Mouse (Mus musculus) C2C12 (cell line): ENCODE data around the gene Gm9999. TPM values are rescaled to one million over a fixed set of nuclear protein-coding genes. Genes with fewer than 3 reads are reported as not detected.
"Not testable (repeated sequence)": the region's sequence is repeated elsewhere in the genome, so short reads cannot be mapped to it uniquely, and the experiment has no call there.

Source experiments
- H3K27me3 ChIP-seq: one replicate; pipeline ENCODE4 v1.6.1; 2011; ENCODE audit not compliant: control insufficient read depth, insufficient read depth, insufficient read length
- H3K36me3 ChIP-seq: one replicate; pipeline ENCODE4 v1.6.1; 2011; ENCODE audit not compliant: control insufficient read depth, insufficient read depth
- H3K4me3 ChIP-seq: one replicate; pipeline ENCODE4 v1.5.1; 2011; ENCODE audit warnings: mild to moderate bottlenecking, control low read depth; ENCODE audit not compliant: poor library complexity, insufficient read depth, severe bottlenecking
- H3K79me2 ChIP-seq: one replicate; pipeline ENCODE4 v1.6.1; 2011; ENCODE audit not compliant: control insufficient read depth, insufficient read depth
- H3K79me3 ChIP-seq: one replicate; pipeline ENCODE4 v1.6.1; 2011; ENCODE audit warnings: low read depth, control low read depth
- H3ac ChIP-seq: one replicate; pipeline ENCODE3; 2011; ENCODE audit warnings: low read depth; ENCODE audit not compliant: control insufficient read depth, insufficient read length
- CEBPB ChIP-seq: IDR thresholded peaks from one replicate; pipeline ENCODE4 v1.6.1; 2011; ENCODE audit warnings: low read depth, mild to moderate bottlenecking, control low read depth, moderate library complexity
- CTCF ChIP-seq: IDR thresholded peaks from one replicate; pipeline ENCODE4 v1.5.1; 2011; ENCODE audit not compliant: control insufficient read depth, insufficient read depth, insufficient read length
- FOSL1 ChIP-seq: IDR thresholded peaks from one replicate; pipeline ENCODE4 v1.8.0; 2011; ENCODE audit warnings: mild to moderate bottlenecking, low read length; ENCODE audit not compliant: poor library complexity, insufficient read depth, severe bottlenecking
- MAX ChIP-seq: IDR thresholded peaks from one replicate; pipeline ENCODE4 v1.6.1; 2011; ENCODE audit warnings: mild to moderate bottlenecking, control low read depth
- MYOD1 ChIP-seq: IDR thresholded peaks from one replicate; pipeline ENCODE4 v1.6.1; 2011; ENCODE audit warnings: low read depth; ENCODE audit not compliant: control insufficient read depth, insufficient read length
- MYOG ChIP-seq: IDR thresholded peaks from one replicate; pipeline ENCODE4 v1.6.1; 2011; ENCODE audit not compliant: control insufficient read depth, insufficient read length; ENCODE audit errors: extremely low read depth
- USF1 ChIP-seq: IDR thresholded peaks from one replicate; pipeline ENCODE4 v1.6.1; 2011; ENCODE audit warnings: low read depth, mild to moderate bottlenecking, control low read depth, moderate library complexity
- polyA plus RNA-seq: library from polyadenylated mRNA; unstranded; fragments of >200 nt; fragmentation: generic; extraction: Trizol; gene quantifications from one replicate; pipeline ENCODE4 v1.2.1, GENCODE M21; 2012; ENCODE audit warnings: missing spikeins

Gene Gm9999
- polyA plus RNA-seq, 1 experiment: not detected

DNA sequence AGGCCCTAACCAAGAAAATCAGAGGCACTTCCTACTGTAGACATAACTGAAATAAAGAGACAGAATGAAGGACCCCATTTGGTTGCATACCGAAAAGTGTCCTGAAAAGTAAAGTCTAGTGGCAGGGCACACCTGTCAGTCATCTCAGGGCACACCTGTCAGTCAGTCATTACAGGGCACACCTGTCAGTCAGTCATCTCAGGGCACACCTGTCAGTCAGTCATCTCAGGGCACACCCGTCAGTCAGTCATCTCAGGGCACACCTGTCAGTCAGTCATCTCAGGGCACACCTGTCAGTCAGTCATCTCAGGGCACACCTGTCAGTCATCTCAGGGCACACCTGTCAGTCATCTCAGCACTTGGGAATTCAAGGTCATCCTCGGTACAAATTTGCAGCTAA lies 43.5 kb downstream of the Gm9999 start:
- H3K79me2 ChIP-seq, H3K79me3 ChIP-seq, H3K27me3 ChIP-seq, H3K4me3 ChIP-seq, H3K36me3 ChIP-seq, H3ac ChIP-seq: not testable (repeated sequence)
- TF ChIP-seq MYOD1: peak; percentile 75

DNA sequence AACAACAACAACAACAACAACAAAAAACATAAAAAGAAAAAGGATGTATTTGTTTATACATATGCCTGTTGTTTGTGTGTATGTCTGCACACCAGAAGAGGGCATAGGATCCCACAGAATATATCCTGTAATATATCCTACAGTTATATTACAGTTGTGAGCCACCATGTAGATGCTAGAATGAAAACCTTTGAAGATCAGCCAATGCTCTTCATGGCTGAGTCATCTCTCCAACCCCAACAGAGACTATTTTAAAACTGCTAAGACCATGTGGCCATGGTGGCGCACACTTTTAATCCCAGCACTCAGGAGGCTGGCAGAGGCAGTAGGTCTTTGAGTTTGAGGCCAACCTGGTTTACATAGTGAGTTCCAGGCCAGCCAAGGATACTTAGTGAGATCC lies 44.1 kb downstream of the Gm9999 start:
- H3K79me2 ChIP-seq: no peaks in the 10 kb centered on the region
- no peak overlapping the region for H3ac ChIP-seq
- TF ChIP-seq USF1: peak; percentile 11
- no peak for TF ChIP-seq CTCF
- no peak for TF ChIP-seq CEBPB
- TF ChIP-seq MAX: no peak
- no peaks in the 10 kb centered on the region for H3K27me3 ChIP-seq
- no peaks in the 10 kb centered on the region for H3K79me3 ChIP-seq
- no peak overlapping the region for H3K4me3 ChIP-seq
- H3K36me3 ChIP-seq: no peaks in the 10 kb centered on the region

DNA sequence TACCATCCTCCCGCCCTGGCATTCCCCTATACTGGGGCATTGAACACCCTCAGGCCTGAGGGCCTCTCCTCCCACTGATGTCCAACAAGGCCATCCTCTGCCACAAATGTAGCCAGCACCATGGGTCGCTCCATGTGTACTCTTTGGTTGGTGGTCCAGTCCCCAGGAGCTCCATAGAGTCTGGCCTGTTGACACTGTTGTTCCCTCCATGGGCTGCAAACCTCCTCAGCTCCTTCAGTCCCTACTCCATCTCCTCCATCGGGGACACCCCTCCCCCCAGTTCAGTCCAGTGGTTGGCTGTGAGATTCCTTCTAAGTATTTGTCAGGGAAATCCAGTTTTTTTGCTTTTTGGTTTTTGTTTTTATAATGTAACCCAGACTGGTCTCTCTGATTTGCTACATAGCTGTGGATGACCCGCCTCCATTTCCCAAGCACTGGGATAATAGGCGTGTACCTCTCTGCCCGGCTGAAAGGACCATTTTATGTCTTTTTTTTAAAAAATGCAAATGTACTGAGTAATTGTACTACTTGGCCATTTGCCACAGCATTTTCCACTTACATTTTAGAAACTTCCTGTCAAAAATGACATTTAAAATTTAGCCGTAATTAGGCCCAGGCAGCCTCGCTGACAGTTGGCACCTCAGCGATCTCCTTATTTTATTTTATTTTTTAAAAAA lies 47.3 kb downstream of the Gm9999 start:
- TF ChIP-seq MYOD1: no peak
- no peak for TF ChIP-seq CEBPB
- no peak for TF ChIP-seq FOSL1
- no peak for TF ChIP-seq MAX
- no peak for TF ChIP-seq USF1
- TF ChIP-seq MYOG: no peak
- no peak for TF ChIP-seq CTCF

DNA sequence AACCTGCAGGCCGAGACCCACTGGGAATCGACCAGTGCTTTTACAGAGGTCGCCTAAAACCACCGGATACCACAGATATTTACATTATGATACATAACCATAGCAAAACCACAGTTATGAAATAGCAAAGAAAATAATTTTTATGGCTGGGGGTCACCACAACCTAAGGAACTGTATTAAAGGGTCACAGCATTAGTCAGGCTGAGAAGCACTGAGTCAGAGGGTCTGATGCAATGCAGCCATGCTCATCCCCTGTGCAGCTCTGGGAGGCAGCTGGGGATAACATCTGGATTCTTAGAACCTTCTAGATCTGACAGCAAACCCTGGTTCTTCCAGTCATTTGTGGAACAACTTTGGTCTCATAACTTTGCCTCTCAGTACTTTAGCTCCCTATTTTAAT lies 48.0 kb downstream of the Gm9999 start:
- TF ChIP-seq MAX (no peak), USF1 (no peak), CEBPB (peak; percentile 99), MYOG (no peak), FOSL1 (peak; percentile 95), MYOD1 (peak; percentile 68), CTCF (no peak)
- Histone ChIP-seq H3K27me3 (no peaks in the 10 kb centered on the region), H3K79me3 (no peaks in the 10 kb centered on the region)

More for the DNA sequence above, 47.3 kb downstream of the Gm9999 start:
- no peaks in the 10 kb centered on the region for H3K27me3 ChIP-seq
- H3K36me3 ChIP-seq: no peaks in the 10 kb centered on the region
- H3K4me3 ChIP-seq: no peak overlapping the region
- no peaks in the 10 kb centered on the region for H3K79me2 ChIP-seq
- no peak overlapping the region for H3ac ChIP-seq
- H3K79me3 ChIP-seq: no peaks in the 10 kb centered on the region

DNA sequence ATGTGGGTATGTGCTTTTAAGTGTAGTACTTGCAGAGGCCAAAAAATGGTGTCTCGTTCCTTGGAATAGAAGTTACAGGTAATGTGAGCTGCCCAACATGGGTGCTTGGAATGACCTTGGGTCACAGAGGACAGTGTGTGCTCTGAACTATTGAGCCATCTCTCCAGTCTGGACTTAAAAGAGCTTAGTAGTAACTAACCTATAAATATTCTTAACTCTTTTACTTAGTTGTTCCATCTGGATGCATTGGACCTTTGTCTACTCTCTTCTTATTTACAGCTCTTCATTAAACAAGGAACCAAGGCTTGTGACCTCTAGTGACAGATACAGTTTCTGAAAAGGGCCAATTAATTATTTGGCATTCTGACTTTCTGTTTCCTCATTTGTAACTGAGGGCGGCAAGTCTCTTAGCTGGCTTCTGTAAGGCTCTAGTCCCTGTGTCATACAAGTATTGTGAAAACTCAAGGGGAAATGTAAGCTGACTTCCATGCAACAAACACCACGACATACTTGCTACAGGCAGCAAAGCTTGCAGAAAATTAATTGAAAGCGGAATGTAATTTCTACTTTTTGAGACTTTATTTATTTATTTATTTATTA lies 51.5 kb downstream of the Gm9999 start:
- TF ChIP-seq MAX (no peak), MYOD1 (no peak), MYOG (no peak), USF1 (no peak), CEBPB (no peak), CTCF (no peak), FOSL1 (no peak)
- H3K79me3 ChIP-seq: no peaks in the 10 kb centered on the region
- H3K4me3 ChIP-seq: no peak overlapping the region
- no peaks in the 10 kb centered on the region for H3K27me3 ChIP-seq
- no peak overlapping the region for H3ac ChIP-seq
- no peaks in the 10 kb centered on the region for H3K36me3 ChIP-seq
- H3K79me2 ChIP-seq: no peaks in the 10 kb centered on the region

More for the DNA sequence above, 48.0 kb downstream of the Gm9999 start:
- Histone ChIP-seq H3K36me3 (no peaks in the 10 kb centered on the region), H3K4me3 (no peak overlapping the region), H3K79me2 (no peaks in the 10 kb centered on the region), H3ac (no peak overlapping the region)

DNA sequence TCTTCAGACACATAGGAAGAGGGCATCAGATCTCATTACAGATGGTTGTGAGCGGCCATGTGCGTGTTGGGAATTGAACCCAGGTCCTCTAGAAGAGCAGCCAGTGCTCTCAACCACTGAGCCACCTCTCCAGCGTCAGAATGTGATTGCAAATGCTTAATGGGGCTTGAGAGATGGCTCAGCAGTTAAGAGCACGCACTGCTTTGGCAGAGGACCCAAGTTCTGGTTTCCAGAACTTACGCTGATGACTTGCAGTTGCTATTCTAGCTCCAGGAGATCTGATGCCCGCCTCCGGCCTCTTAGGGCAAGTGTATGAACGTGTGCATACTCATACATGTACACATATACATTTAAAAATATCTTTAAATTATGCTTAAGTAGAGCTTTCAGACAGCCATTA lies 52.0 kb downstream of the Gm9999 start:
- H3K27me3 ChIP-seq: no peaks in the 10 kb centered on the region
- TF ChIP-seq CEBPB (no peak), MYOD1 (no peak), USF1 (no peak), MYOG (no peak), MAX (no peak), FOSL1 (no peak)
- H3K4me3 ChIP-seq: no peak overlapping the region
- no peaks in the 10 kb centered on the region for H3K36me3 ChIP-seq
- no peaks in the 10 kb centered on the region for H3K79me2 ChIP-seq
- no peaks in the 10 kb centered on the region for H3K79me3 ChIP-seq
- no peak overlapping the region for H3ac ChIP-seq

Other genes starting within 250 kb of the Gm9999 start
- gene Saa1, start 240.6 kb upstream of the Gm9999 start, polyA plus RNA-seq: not detected
- 0.04 TPM for gene Saa2, start 231.8 kb upstream of the Gm9999 start, polyA plus RNA-seq
- 8.3 TPM for gene Hps5, start 187.5 kb upstream of the Gm9999 start, polyA plus RNA-seq
- gene Gtf2h1, start 187.5 kb upstream of the Gm9999 start, polyA plus RNA-seq: 19.9 TPM
- gene Ldha, start 142.1 kb upstream of the Gm9999 start, polyA plus RNA-seq: 2,062 TPM
- gene Ldhc, start 122.4 kb upstream of the Gm9999 start, polyA plus RNA-seq: not detected
- gene Tsg101, start 63.6 kb upstream of the Gm9999 start, polyA plus RNA-seq: 70.8 TPM
- 5.0 TPM for gene Uevld, start 25.1 kb upstream of the Gm9999 start, polyA plus RNA-seq
- 5.3 TPM for gene Spty2d1, start 24.8 kb downstream of the Gm9999 start, polyA plus RNA-seq
- 6.8 TPM for gene Tmem86a, start 67.0 kb downstream of the Gm9999 start, polyA plus RNA-seq
- 0.16 TPM for gene Ptpn5, start 150.1 kb downstream of the Gm9999 start, polyA plus RNA-seq
- not detected for gene Mrgpra6, start 221.3 kb downstream of the Gm9999 start, polyA plus RNA-seq